Mouse (Mus musculus) G1E-ER4 (cell line): ENCODE results near the gene Rnf145. TPM values are rescaled to one million over a fixed set of nuclear protein-coding genes. Genes with fewer than 3 reads are reported as not detected.

ENCODE experiments used
- GATA1 ChIP-seq: IDR thresholded peaks from one replicate; pipeline ENCODE4 v1.8.0; 2012; ENCODE audit warnings: low read length, inconsistent platforms
- polyA plus RNA-seq: library from polyadenylated mRNA; stranded (reverse); fragments of >175 nt; gene quantifications from 2 replicates; pipeline ENCODE4 v1.2.3, GENCODE M21; 2012

Gene Rnf145
- polyA plus RNA-seq, 1 experiment, result 246 TPM

DNA sequence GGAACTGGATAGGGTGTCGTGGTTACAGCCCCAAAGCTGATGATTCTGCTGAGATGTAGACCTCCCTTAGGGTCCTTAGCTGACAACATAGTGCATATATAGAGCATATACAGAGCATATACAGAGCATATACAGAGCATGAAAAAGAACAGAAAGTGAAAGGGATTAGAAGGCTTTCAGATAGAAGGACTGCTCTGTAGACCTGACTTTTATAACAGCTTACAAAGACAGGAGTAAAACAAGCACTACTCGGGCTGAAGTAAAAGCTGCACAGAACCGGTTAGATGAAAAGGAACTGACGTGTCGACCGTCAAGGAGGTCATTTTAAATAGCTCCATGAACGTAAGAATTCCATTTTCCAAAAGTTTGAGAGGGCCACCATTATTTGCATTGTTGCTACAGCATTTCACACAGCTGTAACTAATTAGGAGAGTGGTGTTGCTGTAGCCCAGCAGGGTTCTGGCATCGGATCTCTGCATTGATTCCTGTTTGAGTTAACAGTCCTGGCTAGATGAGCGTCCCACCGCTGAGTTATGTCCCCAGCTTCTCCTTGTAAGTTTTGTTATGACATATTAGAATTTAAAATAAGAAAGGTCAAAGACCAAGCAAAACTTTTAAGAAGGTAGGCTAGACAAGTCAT lies 20.6 kb downstream of the Rnf145 start:
- TF ChIP-seq GATA1, result no peak

DNA sequence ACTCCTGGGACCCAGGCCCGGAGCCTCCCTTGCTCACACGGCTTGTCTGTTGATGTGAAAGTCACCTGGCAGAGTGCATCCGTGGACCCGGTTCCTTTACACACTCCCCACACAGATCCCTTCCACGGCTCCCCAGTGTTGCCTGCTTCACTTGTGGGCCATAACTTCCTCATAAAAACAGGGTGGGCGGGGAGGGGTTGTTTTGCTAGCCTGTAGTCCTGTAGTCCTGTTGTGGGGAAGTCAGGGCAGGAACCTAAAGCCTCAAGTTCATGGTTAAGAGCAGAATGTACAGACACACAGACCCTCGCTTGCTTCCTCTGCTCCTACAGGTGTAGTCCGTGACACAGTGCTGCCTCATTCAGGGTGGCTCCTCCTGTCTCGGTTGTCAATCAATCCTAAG lies 21.5 kb downstream of the Rnf145 start:
- TF ChIP-seq GATA1, result no peak

DNA sequence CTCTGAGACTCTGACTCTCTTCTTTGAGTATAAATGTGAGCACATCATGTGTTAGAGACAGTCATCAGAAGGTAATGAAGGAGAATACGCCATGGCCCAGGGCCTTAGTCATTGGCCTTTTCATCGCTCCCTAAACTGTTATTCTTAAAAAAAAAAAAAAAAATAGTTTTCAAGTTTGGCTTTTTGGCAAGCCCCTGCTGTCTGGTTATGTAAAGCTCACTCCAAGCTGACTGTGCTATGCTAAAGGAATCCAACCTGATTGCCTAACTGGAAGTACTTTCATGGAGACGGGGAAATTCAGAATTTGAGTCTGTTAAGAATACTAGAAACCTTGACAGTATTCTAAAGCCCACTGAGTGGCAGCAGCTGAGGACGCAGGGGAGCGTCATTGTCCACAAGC lies 22.5 kb downstream of the Rnf145 start:
- no peak for TF ChIP-seq GATA1

DNA sequence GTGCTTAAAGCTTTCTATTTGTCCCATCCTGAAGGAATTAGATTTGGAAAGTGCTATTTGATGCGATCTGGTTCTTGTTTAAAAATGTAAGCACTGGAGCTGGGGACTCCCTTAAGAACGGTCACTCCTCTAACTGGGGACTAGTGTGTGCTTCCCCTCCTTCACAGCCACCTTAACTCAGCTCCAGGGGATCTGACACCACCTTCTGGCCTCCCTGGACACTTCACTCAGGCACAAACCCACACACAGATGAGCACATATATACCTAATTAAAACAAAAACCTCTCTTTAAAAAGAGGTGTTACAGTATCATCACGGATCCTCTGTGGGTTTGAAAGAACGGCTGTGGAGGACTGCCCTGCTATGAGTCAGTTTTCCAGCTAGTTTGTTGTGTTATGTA lies 23.0 kb downstream of the Rnf145 start:
- TF ChIP-seq GATA1, result no peak

DNA sequence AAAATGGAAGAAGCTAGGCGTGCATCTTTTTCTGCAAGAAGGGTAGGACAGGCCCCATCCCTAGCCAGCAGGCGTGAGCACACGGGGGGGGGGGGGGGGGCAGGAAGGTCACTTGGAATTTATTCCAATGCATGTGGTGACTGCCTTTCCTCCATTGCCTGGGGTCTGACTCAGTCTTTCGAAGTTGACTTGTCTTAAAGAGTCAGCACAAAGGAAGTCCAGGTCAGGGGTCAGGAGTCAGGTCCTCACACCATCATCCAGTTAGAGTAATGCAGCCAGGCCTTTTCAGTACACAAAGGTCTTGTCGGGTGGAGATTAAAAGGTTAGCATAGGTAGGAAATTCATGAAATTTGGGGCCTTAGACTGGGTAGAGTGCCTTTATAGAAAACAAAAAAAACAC lies 24.8 kb downstream of the Rnf145 start:
- no peak for TF ChIP-seq GATA1

DNA sequence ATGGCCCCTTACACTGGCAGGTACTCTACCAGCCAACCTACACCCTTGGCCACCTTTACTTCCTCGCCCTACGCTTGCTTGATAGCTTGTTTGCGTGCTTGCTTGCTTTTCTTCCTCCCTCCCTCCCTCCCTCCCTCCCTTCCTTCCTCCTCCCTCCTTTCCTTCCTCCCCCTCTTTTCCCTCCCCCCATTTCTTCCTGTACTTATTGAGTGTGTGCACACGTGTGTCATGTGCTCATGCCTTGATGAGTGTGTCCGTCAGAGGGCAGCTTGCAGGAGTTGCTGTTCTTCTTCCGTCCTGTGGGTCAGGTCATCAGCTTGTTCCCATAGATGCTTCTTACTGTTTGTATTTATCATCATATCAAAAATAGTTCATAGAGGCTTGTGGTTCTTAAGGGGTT lies 25.2 kb downstream of the Rnf145 start:
- no peak for TF ChIP-seq GATA1

DNA sequence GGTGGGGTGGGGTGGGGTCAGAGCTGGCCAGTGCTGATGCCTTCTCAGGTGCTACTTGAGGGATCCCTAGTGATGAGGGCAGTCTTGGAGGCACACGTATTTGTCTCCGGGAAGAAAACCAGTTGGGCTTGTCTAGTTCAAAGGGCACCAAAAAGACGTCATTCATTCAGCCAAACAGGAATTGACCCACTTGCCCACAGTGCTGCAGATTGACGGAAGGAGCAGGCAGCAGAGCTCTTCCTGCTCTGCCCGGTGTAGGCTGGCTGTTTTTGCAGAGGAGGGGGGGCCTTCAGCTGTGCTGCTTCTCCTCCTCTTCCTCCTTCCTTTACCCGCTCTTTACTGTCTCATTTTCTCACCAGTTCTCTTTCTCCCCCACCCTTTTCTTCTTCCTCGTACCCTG lies 26.4 kb downstream of the Rnf145 start:
- TF ChIP-seq GATA1, result no peak

DNA sequence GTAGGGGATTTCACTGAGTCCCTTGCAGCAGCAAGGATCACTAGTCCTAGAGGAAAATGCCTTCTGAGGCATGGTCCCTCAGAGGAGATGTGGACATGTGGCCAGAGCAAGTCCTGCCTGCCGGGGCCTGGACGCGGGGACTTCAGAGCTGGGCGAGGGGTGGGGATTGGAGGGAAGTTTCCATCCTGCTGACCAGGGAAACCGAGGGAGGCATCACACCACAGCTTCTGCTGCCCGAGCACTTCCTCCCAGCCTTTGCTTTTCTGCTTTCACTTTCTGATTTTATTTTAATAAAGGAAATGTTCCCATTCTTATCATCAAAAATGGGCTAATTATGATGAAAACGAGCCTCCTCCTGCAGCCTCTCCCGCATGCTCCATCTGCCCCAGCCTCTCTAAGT lies 27.5 kb downstream of the Rnf145 start:
- no peak for TF ChIP-seq GATA1

DNA sequence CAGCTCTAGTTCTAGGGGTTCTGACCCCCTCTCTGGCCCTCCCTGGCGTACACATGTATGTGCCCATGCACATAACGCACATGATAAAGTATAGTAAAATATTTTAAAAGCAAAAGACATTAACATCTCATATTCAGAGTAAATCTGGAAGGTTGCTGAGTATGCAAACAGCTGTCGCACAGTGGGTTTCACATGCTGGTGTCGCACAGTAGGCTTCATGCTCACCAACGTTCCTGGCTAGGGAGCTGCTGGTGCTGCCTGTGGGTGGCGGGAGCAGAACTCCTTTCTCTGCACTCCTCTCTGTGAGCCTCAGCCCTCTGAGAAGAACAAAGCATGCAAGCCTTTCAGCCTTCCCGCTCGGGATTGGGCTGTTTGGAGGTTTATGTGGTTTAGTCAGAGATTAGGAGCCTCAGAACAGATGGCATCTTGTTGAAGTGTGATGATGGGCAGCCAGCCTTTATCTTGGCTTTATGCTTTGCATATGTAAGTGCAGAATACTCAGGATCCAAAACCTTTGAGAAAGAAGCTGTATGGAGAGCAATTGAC lies 29.0 kb downstream of the Rnf145 start:
- no peak for TF ChIP-seq GATA1

DNA sequence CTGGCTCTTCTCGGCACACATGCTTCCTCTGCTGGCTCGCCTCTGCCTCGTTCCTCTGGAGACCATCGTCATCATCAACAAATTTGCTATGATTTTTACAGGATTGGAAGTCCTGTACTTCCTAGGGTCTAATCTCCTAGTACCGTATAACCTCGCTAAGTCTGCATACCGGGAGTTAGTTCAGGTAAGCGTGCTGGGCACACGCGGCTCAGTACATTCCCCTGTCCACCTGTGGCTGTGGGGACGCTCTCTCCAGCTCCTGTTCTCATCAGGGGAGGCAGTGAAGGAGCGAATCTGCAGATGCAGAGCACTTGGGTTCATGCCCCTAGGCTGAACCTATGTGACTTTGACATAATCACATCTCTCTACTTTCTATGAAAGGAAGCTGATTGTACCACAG lies 30.1 kb downstream of the Rnf145 start:
- TF ChIP-seq GATA1, result no peak

DNA sequence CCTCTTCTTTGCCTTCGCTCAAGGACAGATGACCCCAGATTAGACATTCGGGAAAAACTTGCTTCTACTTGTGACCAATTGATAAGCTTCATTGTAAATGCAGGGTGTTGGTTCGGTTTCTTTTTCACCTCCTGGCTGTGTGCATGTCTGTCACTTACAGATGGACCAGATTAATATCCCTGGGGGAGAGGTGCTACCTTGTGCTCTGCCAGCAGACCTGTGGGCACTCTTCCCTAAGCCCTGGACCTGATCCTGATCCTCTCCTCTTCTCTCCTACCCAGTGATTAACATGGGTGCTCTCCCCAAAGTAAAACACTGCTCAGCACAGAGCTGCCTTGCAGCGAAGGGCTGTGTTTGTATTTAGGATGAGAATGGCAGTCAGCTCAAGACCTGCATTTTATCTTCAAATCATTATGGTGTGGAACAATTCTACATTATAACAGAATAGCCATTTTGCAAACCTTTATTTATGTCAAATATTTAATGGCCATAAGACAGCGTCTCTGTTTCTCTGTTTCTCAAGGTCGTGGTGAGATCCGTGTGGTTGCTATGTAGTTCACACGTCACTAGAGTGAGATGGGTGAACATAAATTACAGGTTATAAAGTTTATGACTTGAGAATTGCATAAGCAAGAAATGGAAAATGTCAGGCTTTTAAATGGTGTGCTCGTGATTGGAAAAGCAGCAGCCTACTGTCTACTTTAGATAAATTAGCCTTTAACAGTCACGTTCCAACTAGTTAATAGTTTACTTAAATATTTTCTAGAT lies 30.9 kb downstream of the Rnf145 start:
- TF ChIP-seq GATA1, result no peak

DNA sequence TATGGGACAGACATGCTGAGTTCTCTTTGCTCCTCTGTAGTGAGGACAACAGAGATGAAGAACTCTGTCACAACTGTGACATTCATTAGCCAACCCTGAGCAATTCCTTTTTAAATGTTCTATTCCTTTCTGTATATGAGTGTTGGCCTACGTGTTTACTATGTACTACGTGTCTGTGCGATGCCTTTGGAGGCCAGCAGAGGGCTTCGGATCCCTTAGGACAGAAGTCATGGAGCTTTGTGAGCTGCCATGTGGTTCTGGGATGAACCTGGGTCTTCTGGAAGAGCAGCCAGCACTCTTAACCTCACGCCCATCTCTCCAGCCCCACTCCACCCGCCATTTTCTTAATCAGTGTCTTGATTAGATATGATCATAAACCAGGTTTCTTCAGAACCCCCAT lies 32.2 kb downstream of the Rnf145 start:
- no peak for TF ChIP-seq GATA1

DNA sequence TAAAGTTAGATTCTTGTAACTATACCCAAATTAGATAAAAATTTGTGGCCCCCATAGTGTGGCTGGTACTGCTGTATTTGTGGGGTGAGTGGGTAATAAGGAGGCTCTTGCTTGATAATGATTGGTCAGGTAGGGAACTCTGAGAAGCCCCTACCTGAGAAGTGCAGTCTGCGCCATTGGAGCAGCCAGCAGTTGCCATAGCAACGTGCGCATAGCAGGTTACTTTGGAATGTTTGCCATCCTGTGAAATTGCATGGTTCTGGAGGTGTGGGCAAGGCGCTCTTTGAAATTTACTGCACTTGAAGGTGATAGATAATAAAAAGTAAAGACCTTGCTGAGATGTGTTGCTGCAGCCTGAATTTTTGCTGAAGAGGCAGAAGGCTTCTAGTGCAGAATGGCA lies 35.6 kb downstream of the Rnf145 start:
- no peak for TF ChIP-seq GATA1

DNA sequence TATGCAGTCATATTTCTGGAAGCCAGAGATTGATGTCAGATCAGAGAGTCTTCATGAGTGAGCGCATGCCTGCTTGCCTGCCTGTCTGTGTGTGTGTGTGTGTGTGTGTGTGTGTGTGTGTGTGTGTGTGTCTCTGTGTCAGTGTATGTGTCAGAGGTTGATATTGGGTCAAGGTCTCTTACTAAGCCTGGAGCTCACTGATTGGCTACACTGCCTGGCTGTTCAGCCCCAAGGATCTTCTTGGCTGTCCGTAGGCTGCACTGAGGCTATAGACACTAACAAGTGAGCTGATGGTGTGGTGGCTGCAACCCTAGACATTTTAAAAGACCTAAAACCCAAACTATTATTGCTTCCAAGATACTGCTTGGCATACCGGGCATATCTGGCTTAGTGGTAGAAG lies 39.8 kb downstream of the Rnf145 start:
- TF ChIP-seq GATA1, result no peak

DNA sequence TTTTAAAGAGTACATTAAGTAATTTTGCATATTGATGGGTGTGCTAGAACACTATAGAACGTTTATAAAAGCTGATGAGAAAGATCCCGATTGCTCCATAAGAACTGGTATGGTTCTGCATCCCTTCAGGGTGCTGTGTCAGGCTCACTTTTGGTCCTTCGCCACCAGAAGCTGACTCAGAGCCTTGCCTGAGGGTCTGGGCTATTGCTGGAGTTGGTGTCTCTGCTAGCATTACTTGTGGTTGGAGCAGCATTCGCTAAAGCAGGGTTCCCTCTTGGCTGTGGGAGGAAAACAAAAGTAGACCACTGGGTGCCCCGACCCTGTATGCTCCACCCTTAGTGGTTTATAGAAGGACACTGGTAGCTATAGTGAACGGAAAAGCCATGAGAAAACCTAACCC lies 40.7 kb downstream of the Rnf145 start:
- no peak for TF ChIP-seq GATA1

DNA sequence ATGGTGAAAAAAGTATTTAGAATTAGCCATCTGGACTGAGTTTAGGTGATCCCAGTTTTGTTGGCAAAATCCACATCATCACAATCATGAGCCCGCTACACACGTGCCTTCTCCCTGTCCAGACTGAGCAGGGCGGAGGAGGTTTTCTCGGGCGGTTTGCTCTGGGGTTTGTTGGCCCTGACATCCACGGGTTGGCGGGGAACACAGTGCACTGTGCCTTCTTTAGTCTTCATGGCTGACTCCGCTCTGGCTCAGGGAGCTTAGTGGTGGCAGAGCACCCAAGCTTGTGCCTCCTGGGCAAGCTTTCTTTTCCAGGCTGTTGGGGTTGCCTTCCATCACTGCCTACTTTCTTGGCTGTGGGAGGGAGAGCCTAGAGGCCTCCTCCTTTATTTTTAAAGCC lies 41.6 kb downstream of the Rnf145 start:
- no peak for TF ChIP-seq GATA1

DNA sequence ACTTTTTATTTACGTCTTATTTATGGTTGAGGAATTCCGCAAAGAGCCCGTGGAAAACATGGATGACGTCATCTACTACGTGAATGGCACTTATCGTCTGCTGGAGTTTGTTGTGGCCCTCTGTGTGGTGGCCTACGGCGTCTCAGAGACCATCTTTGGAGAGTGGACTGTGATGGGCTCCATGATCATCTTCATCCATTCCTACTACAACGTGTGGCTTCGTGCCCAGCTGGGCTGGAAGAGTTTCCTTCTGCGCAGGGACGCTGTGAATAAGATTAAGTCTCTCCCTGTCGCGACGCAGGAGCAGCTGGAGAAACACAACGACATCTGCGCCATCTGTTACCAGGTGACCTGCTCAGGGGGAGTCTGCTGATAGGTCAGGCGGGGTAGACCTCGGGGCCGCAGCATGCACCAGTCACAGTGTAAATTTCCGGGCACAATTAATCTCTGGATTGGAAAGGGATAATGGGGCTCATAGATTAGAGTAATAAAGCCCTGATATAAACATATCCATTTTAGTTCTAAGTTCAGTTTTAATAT lies 42.8 kb downstream of the Rnf145 start:
- TF ChIP-seq GATA1, result no peak
